Mouse (Mus musculus): ENCODE data around the gene Rnf24.
"Not testable (repeated sequence)": the region's sequence is repeated elsewhere in the genome, so short reads cannot be mapped to it uniquely, and the experiment has no call there.

- TF ChIP-seq EP300 (IDR thresholded peaks at IDR 0.05; ENCODE audit: low read length) = peak; percentile 59
- peak in 1 of 2 experiments; percentile 26; a peak in 1 of 4 replicates for TF ChIP-seq CTCF (conservative IDR thresholded peaks at IDR 0.05 in 1 of 2, IDR thresholded peaks at IDR 0.05 in 1 of 2; ENCODE audit: low read depth in 2 of 2, low read length in 2 of 2)
- not testable (repeated sequence) for TF ChIP-seq TBP (conservative IDR thresholded peaks at IDR 0.05; ENCODE audit: low read depth, low read length); POLR2A (IDR thresholded peaks at IDR 0.05; ENCODE audit: low read depth, low read length); KAT2A (IDR thresholded peaks at IDR 0.05; ENCODE audit: insufficient replicate concordance, low read length); USF2 (conservative IDR thresholded peaks at IDR 0.05; ENCODE audit: low read depth, low read length); CHD2 (IDR thresholded peaks at IDR 0.05; ENCODE audit: low read length); MXI1 (IDR thresholded peaks at IDR 0.05; ENCODE audit: low read depth, low read length); ZC3H11A (IDR thresholded peaks at IDR 0.05; ENCODE audit: low read depth, low read length); ZMIZ1 (IDR thresholded peaks at IDR 0.05; ENCODE audit: low read depth, low read length); E2F4 (IDR thresholded peaks at IDR 0.05; ENCODE audit: insufficient replicate concordance, low read depth, low read length)
- TF ChIP-seq RAD21 (IDR thresholded peaks at IDR 0.05; ENCODE audit: low read depth, low read length) = peak; percentile 20
- peak; percentile 52; the same call in 1 of the 2 replicates for TF ChIP-seq IRF4 (IDR thresholded peaks at IDR 0.05; ENCODE audit: low read depth, low read length)
Observed at GRCm38 (mm10) chr2:131321192-131321591, 31.5 kb downstream of the Rnf24 start.
